Mouse (Mus musculus): ENCODE results near the gene Akap7. TPM values are rescaled to one million over a fixed set of nuclear protein-coding genes. Genes with fewer than 3 reads are reported as not detected.
A peak's percentile ranks its signal among the peaks of the same experiment; 100 is the strongest.

The Akap7 gene
- polyA plus RNA-seq, 1 experiment from 2014 or later: 33.2 TPM

- no peak for DNase-seq (ENCODE audit: low read depth, low spot score)
- ChIA-PET POLR2A (no interaction called here), CTCF (interaction anchor here (0.7 kb wide), 1 partner anchor 13 kb away, joined by 4 read pairs; no protein-coding TSS in a partner anchor)
- ATAC-seq: no peak
- TF ChIP-seq CTCF (IDR thresholded peaks at IDR 0.05): no peak
- no peaks in the 10 kb centered on the region for H3K27me3 ChIP-seq
- in situ Hi-C loops (cut with MboI; ENCODE audit: low pct_unique_long_range_greater_than_20kb): loop anchor here (25.0 kb wide), 1 partner anchor 1077 kb away; no protein-coding TSS in a partner anchor
Measured at GRCm38 (mm10) chr10:25260724-25261123, 46.9 kb downstream of the Akap7 start.

- in situ Hi-C loops (cut with MboI; ENCODE audit: low pct_unique_long_range_greater_than_20kb): loop anchor here (25.0 kb wide), 1 partner anchor 1079 kb away; no protein-coding TSS in a partner anchor
- ChIA-PET CTCF (interaction anchor here (1.0 to 1.1 kb wide), 2 partner anchors 10 to 43 kb away, joined by 3 to 4 read pairs; no protein-coding TSS in a partner anchor), POLR2A (no interaction called here)
- no peak for DNase-seq (ENCODE audit: low read depth, low spot score)
- no peaks in the 10 kb centered on the region for H3K27me3 ChIP-seq
- TF ChIP-seq CTCF (IDR thresholded peaks at IDR 0.05): no peak
- no peak for ATAC-seq
Measured at GRCm38 (mm10) chr10:25258171-25258570, 49.5 kb downstream of the Akap7 start.

- ATAC-seq: no peak
- TF ChIP-seq CTCF (IDR thresholded peaks at IDR 0.05): no peak
- H3K27me3 ChIP-seq: no peaks in the 10 kb centered on the region
- ChIA-PET CTCF (no interaction called here), POLR2A (no interaction called here)
- in situ Hi-C loops (cut with MboI; ENCODE audit: low pct_unique_long_range_greater_than_20kb): loop anchor here (25.0 kb wide), 1 partner anchor 1080 kb away; no protein-coding TSS in a partner anchor
- no peak for DNase-seq (ENCODE audit: low read depth, low spot score)
Measured at GRCm38 (mm10) chr10:25257466-25257865, 50.2 kb downstream of the Akap7 start.

GRCm38 (mm10) chr10:25253474-25253873 lies 54.2 kb downstream of the Akap7 start:
- DNase-seq (ENCODE audit: low read depth, low spot score) (no peak), ATAC-seq (no peak)
- ChIA-PET POLR2A (no interaction called here), CTCF (interaction anchor here (1.1 kb wide), 1 partner anchor 38 kb away, joined by 3 read pairs; no protein-coding TSS in a partner anchor)
- in situ Hi-C loops (cut with MboI; ENCODE audit: low pct_unique_long_range_greater_than_20kb): loop anchor here (25.0 kb wide), 1 partner anchor 1084 kb away; no protein-coding TSS in a partner anchor
- H3K27me3 ChIP-seq: no peaks in the 10 kb centered on the region
- no peak for TF ChIP-seq CTCF (IDR thresholded peaks at IDR 0.05)

- ATAC-seq: no peak
- TF ChIP-seq CTCF (IDR thresholded peaks at IDR 0.05): no peak
- CTCF ChIA-PET: interaction anchor here (1.1 kb wide), 1 partner anchor 38 kb away, joined by 3 read pairs; no protein-coding TSS in a partner anchor
- H3K27me3 ChIP-seq: no peaks in the 10 kb centered on the region
- POLR2A ChIA-PET: no interaction called here
- DNase-seq (ENCODE audit: low read depth, low spot score): no peak
- in situ Hi-C loops (cut with MboI; ENCODE audit: low pct_unique_long_range_greater_than_20kb): loop anchor here (25.0 kb wide), 1 partner anchor 1084 kb away; no protein-coding TSS in a partner anchor
Measured at GRCm38 (mm10) chr10:25253006-25253405, 54.7 kb downstream of the Akap7 start.

GRCm38 (mm10) chr10:25250108-25250507 lies 57.6 kb downstream of the Akap7 start:
- H3K27me3 ChIP-seq: no peaks in the 10 kb centered on the region
- ChIA-PET CTCF (no interaction called here), POLR2A (no interaction called here)
- in situ Hi-C loops (cut with MboI; ENCODE audit: low pct_unique_long_range_greater_than_20kb): loop anchor here (25.0 kb wide), 1 partner anchor 1087 kb away; no protein-coding TSS in a partner anchor
- DNase-seq (ENCODE audit: low read depth, low spot score): no peak
- peak; percentile 54 for ATAC-seq
- TF ChIP-seq CTCF (IDR thresholded peaks at IDR 0.05): peak; percentile 86

GRCm38 (mm10) chr10:25246173-25246572 lies 61.5 kb downstream of the Akap7 start:
- peak; percentile 44 for TF ChIP-seq CTCF (IDR thresholded peaks at IDR 0.05)
- in situ Hi-C loops (cut with MboI; ENCODE audit: low pct_unique_long_range_greater_than_20kb): no loop called here
- CTCF ChIA-PET: interaction anchor here (0.8 to 1.0 kb wide), 2 partner anchors 9 to 331 kb away, joined by 3 read pairs; no protein-coding TSS in a partner anchor
- H3K27me3 ChIP-seq: no peaks in the 10 kb centered on the region
- no peak for DNase-seq (ENCODE audit: low read depth, low spot score)
- POLR2A ChIA-PET: interaction anchor here (0.7 kb wide), 1 partner anchor 199 kb away, joined by 3 read pairs; no protein-coding TSS in a partner anchor
- ATAC-seq: no peak

GRCm38 (mm10) chr10:25239156-25239555 lies 68.5 kb downstream of the Akap7 start:
- DNase-seq (ENCODE audit: low read depth, low spot score): no peak
- TF ChIP-seq CTCF (IDR thresholded peaks at IDR 0.05): peak; percentile 77

GRCm38 (mm10) chr10:25234080-25234479 lies 73.6 kb downstream of the Akap7 start:
- no peaks in the 10 kb centered on the region for H3K27me3 ChIP-seq
- ATAC-seq: no peak
- DNase-seq (ENCODE audit: low read depth, low spot score): no peak
- POLR2A ChIA-PET: no interaction called here
- in situ Hi-C loops (cut with MboI; ENCODE audit: low pct_unique_long_range_greater_than_20kb): no loop called here
- CTCF ChIA-PET: no interaction called here
- TF ChIP-seq CTCF (IDR thresholded peaks at IDR 0.05): no peak

More at GRCm38 (mm10) chr10:25239156-25239555, 68.5 kb downstream of the Akap7 start:
- CTCF ChIA-PET: interaction anchor here (0.7 to 1.6 kb wide), 9 partner anchors 9 to 231 kb away, joined by 3 to 4 read pairs (median 3); no protein-coding TSS in a partner anchor
- POLR2A ChIA-PET: interaction anchor here (0.6 kb wide), 1 partner anchor 280 kb away, joined by 3 read pairs; no protein-coding TSS in a partner anchor
- in situ Hi-C loops (cut with MboI; ENCODE audit: low pct_unique_long_range_greater_than_20kb): no loop called here
- peak; percentile 85 for ATAC-seq
- H3K27me3 ChIP-seq: no peaks in the 10 kb centered on the region

GRCm38 (mm10) chr10:25232700-25233099 lies 75.0 kb downstream of the Akap7 start:
- POLR2A ChIA-PET: no interaction called here
- TF ChIP-seq CTCF (IDR thresholded peaks at IDR 0.05): no peak
- no peak for ATAC-seq
- in situ Hi-C loops (cut with MboI; ENCODE audit: low pct_unique_long_range_greater_than_20kb): no loop called here
- CTCF ChIA-PET: no interaction called here
- no peak for DNase-seq (ENCODE audit: low read depth, low spot score)
- H3K27me3 ChIP-seq: no peaks in the 10 kb centered on the region

- no peaks in the 10 kb centered on the region for H3K27me3 ChIP-seq
- no peak for ATAC-seq
- POLR2A ChIA-PET: no interaction called here
- CTCF ChIA-PET: interaction anchor here (1.7 kb wide), 1 partner anchor 12 kb away, joined by 5 read pairs; no protein-coding TSS in a partner anchor
- TF ChIP-seq CTCF (IDR thresholded peaks at IDR 0.05): no peak
- in situ Hi-C loops (cut with MboI; ENCODE audit: low pct_unique_long_range_greater_than_20kb): no loop called here
- no peak for DNase-seq (ENCODE audit: low read depth, low spot score)
Measured at GRCm38 (mm10) chr10:25231358-25231757, 76.3 kb downstream of the Akap7 start.

Data from Patski (cell line).